Mouse (Mus musculus) intestine, embryonic 15.5 days (tissue): ENCODE data around the gene Tm9sf4. TPM values are rescaled to one million over a fixed set of nuclear protein-coding genes. Genes with fewer than 3 reads are reported as not detected.

Experiments
- ATAC-seq: fragments of 200-750 bp; cut with Nextera tagmentation; 2 replicates; pipeline ENCODE4 v1.8.0; 2017; ENCODE audit warnings: moderate TSS enrichment, moderate library complexity
- H3K27ac ChIP-seq: fragments of 300-500 bp; sonication (generic); 2 replicates; pipeline ENCODE4 v1.5.1; 2015; ENCODE audit warnings: mild to moderate bottlenecking, inconsistent platforms
- H3K27me3 ChIP-seq: fragments of 300-500 bp; sonication (generic); replicated peaks from 2 replicates; pipeline ENCODE4 v1.6.1; 2015; ENCODE audit warnings: inconsistent platforms
- H3K36me3 ChIP-seq: fragments of 300-500 bp; sonication (generic); 2 replicates; pipeline ENCODE4 v1.6.1; 2015; ENCODE audit warnings: inconsistent platforms
- H3K4me1 ChIP-seq: fragments of 300-500 bp; sonication (generic); replicated peaks from 2 replicates; pipeline ENCODE4 v1.6.1; 2015; ENCODE audit warnings: inconsistent platforms
- H3K4me2 ChIP-seq: fragments of 300-500 bp; sonication (generic); replicated peaks from 2 replicates; pipeline ENCODE4 v1.6.1; 2015; ENCODE audit warnings: mild to moderate bottlenecking, inconsistent platforms
- H3K4me3 ChIP-seq: fragments of 300-500 bp; sonication (generic); replicated peaks from 2 replicates; pipeline ENCODE4 v1.5.1; 2015; ENCODE audit warnings: inconsistent platforms
- H3K9ac ChIP-seq: fragments of 300-500 bp; sonication (generic); 2 replicates; pipeline ENCODE4 v1.6.1; 2015; ENCODE audit warnings: inconsistent platforms
- H3K9me3 ChIP-seq: fragments of 300-500 bp; sonication (generic); 2 replicates; pipeline ENCODE4 v1.6.1; 2016; ENCODE audit warnings: inconsistent platforms
- WGBS: fragments of 180-500 bp; shearing (Covaris S2); methylation state at CpG from one replicate; pipeline ENCODE4 v1.1.7; 2015; 5-methylcytosine and 5-hydroxymethylcytosine counted together
- polyA plus RNA-seq: library from polyadenylated mRNA; unstranded; fragments of >200 nt; fragmentation: Nextera tagmentation; extraction: Ambion mirVana; gene quantifications from 2 replicates; pipeline ENCODE4 v1.2.1, GENCODE M21; 2015

Gene Tm9sf4
- polyA plus RNA-seq, 1 experiment from 2014 or later = 84.9 TPM

DNA sequence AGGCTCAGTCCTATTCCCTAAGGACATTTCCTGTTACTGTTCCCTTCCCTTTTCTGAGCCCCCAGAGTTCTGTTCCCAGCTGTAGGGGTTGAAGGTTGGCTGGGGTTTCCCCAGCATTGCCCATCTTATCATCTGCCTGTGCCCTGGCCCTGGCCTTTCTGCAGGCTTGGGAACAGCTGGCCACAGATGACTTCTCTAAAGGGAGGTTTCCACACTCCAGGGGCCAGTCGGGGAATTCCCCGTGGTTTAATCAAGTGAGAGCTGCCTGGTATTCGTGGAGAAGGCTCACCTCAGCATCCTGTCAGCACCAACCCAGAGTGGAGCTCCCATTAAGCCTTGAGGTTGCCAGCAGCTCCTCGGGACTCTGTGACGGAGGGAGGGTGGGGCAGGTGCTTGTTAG lies 37.4 kb downstream of the Tm9sf4 start:
- Histone ChIP-seq H3K4me1 (no peaks in the 10 kb centered on the region), H3K9me3 (no peaks in the 10 kb centered on the region), H3K4me3 (no peak overlapping the region), H3K9ac (no peak overlapping the region), H3K4me2 (no peak overlapping the region), H3K36me3 (peaks cover 42% of the 10 kb centered on the region), H3K27ac (no peak overlapping the region), H3K27me3 (no peaks in the 10 kb centered on the region)
- WGBS = 70% methylated on average over 5 of the region's 5 CpGs
- ATAC-seq = no peak

DNA sequence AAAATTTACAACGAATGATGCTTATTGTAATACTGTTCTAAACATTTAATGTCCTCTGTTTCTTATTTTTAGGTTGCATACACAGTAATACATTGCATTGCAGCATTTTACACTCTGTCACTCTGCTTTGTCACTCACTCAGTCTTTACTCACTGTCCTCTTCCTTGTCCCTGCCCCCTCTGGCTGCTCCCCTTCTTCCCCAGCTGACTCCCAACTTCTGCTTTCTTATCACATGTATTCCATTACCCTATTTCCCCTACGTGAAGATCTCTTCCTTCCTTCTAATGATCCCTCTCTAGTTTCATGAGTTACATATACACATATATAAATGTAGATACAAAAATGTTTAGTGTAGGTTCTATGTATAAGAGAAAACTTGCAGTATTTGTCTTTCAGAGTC lies 38.0 kb downstream of the Tm9sf4 start:
- no peaks in the 10 kb centered on the region for H3K4me1 ChIP-seq
- no peaks in the 10 kb centered on the region for H3K9me3 ChIP-seq
- 81% methylated on average over 2 of the region's 2 CpGs for WGBS
- H3K27ac ChIP-seq = no peak overlapping the region
- no peak for ATAC-seq
- no peaks in the 10 kb centered on the region for H3K27me3 ChIP-seq
- H3K36me3 ChIP-seq = peaks cover 40% of the 10 kb centered on the region
- no peak overlapping the region for H3K4me3 ChIP-seq
- H3K9ac ChIP-seq = no peak overlapping the region
- H3K4me2 ChIP-seq = no peak overlapping the region

- no peak overlapping the region for H3K9ac ChIP-seq
- H3K4me3 ChIP-seq = no peak overlapping the region
- H3K9me3 ChIP-seq = no peaks in the 10 kb centered on the region
- ATAC-seq = no peak
- H3K4me2 ChIP-seq = no peak overlapping the region
- H3K4me1 ChIP-seq = no peaks in the 10 kb centered on the region
- H3K27ac ChIP-seq = no peak overlapping the region
- no peaks in the 10 kb centered on the region for H3K27me3 ChIP-seq
- 87% methylated on average over 1 of the region's 1 CpGs for WGBS
- peaks cover 35% of the 10 kb centered on the region for H3K36me3 ChIP-seq
Observed at GRCm38 (mm10) chr2:153202766-153203165, 41.7 kb downstream of the Tm9sf4 start.

GRCm38 (mm10) chr2:153208149-153208548 lies 47.0 kb downstream of the Tm9sf4 start:
- no peak overlapping the region for H3K9ac ChIP-seq
- peaks cover 31% of the 10 kb centered on the region for H3K36me3 ChIP-seq
- no peaks in the 10 kb centered on the region for H3K9me3 ChIP-seq
- no peak overlapping the region for H3K4me3 ChIP-seq
- H3K27me3 ChIP-seq = no peaks in the 10 kb centered on the region
- ATAC-seq = no peak
- H3K27ac ChIP-seq = no peak overlapping the region
- no peak overlapping the region for H3K4me2 ChIP-seq
- 97% methylated on average over 2 of the region's 2 CpGs for WGBS
- H3K4me1 ChIP-seq = no peaks in the 10 kb centered on the region

DNA sequence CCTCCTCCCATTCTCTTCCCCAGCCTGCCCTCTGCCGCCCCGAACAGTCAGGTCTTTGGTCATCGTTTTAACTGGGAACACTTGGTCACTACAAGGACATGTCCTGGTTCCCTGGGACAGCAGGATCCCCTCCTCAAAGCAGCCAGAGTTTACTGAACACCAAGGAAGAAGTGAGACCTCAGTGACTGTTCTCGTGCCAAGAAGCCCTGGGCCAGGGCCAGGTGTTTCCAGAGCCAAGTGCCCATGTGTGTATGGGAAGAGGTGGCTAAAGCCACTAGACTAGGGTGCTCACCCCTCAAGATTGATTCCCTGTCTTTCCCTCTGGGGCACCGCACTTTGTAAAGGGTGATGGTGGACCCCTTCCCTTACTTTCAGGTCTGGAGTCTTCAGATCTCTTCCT lies 48.2 kb downstream of the Tm9sf4 start:
- no peak overlapping the region for H3K4me2 ChIP-seq
- no peak for ATAC-seq
- no peaks in the 10 kb centered on the region for H3K9me3 ChIP-seq
- no peaks in the 10 kb centered on the region for H3K4me1 ChIP-seq
- 93% methylated on average over 5 of the region's 5 CpGs for WGBS
- H3K4me3 ChIP-seq = no peak overlapping the region
- H3K27me3 ChIP-seq = no peaks in the 10 kb centered on the region
- no peak overlapping the region for H3K9ac ChIP-seq
- H3K36me3 ChIP-seq = peaks cover 31% of the 10 kb centered on the region
- no peak overlapping the region for H3K27ac ChIP-seq

DNA sequence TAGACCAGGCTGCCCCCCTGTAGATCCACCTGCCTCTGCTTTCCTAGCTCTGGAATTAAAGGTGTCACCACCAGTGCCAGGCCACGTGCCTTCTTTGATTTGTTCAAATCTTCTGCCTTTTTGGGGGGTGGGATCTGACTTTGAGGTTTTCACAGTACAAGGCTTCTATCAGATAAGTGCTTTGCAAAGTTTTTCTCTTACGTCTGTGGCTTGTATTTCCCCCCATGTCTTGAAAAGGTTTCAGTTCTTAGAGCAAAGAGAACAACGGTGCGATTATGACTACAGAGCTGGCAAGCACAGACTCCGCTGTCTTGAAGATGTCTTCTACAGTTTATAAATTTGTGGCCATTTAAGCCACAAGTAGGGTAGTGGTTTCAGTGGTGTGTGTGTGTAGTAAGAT lies 50.3 kb downstream of the Tm9sf4 start:
- WGBS = 93% methylated on average over 5 of the region's 5 CpGs
- Histone ChIP-seq H3K4me2 (no peak overlapping the region), H3K27me3 (no peaks in the 10 kb centered on the region), H3K4me1 (no peaks in the 10 kb centered on the region), H3K36me3 (peaks cover 22% of the 10 kb centered on the region), H3K27ac (no peak overlapping the region), H3K9me3 (no peaks in the 10 kb centered on the region), H3K4me3 (no peak overlapping the region), H3K9ac (no peak overlapping the region)
- no peak for ATAC-seq

DNA sequence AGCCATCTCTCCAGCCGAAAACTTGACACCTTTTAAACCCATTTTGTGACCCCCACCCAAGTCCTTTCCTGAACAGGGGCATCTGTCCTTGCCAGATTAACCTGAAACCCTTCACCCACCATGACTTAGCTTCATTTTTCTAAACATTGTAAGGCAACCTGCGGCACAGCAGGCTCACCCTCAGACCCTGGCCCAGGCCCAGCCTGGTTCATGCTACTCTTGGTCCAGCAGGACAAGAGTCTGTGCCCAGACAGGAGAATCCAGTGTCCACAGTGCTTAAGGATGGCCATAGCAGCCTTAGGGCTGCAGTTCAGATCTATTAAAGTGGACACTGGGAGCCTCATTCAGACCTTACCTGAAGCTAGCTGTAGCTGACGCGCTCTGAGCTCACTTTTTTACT lies 52.2 kb downstream of the Tm9sf4 start:
- no peaks in the 10 kb centered on the region for H3K9me3 ChIP-seq
- 88% methylated on average over 4 of the region's 4 CpGs for WGBS
- ATAC-seq = no peak
- H3K4me3 ChIP-seq = no peak overlapping the region
- H3K4me2 ChIP-seq = no peak overlapping the region
- H3K27ac ChIP-seq = no peak overlapping the region
- H3K27me3 ChIP-seq = no peaks in the 10 kb centered on the region
- H3K9ac ChIP-seq = no peak overlapping the region
- H3K36me3 ChIP-seq = peaks cover 10% of the 10 kb centered on the region
- no peaks in the 10 kb centered on the region for H3K4me1 ChIP-seq

DNA sequence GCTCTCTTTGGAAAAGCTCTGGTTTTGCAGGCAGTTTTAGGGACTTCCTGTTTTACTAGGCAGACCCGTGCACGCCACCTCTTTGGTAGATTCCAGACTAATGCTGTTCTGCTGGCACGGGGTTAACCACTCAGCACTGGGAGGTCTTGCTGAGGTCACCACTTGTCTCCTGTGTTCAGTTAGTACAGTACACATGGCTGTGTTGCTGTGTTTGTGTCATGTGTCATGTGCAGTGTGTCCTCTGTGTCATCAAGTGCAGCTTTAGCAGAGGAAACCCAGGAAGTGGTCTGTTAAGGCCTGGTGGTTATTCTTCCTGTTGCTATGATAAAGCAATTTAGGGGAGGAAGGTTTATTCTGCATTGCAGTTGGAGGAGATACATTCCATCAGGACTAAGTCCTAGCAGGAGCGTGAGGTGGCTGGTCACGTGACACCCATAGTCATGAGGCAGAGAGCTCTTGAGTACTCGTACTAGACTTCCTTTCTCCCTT lies 53.7 kb downstream of the Tm9sf4 start:
- ATAC-seq = no peak
- Histone ChIP-seq H3K4me2 (no peak overlapping the region), H3K9ac (no peak overlapping the region), H3K4me1 (0 out of 2 replicates have a peak, but pooled peaks cover 2% of the 10 kb centered on the region), H3K27me3 (no peaks in the 10 kb centered on the region), H3K4me3 (no peak overlapping the region), H3K36me3 (0 out of 2 replicates have a peak, but pooled peaks cover 2% of the 10 kb centered on the region), H3K27ac (no peak overlapping the region), H3K9me3 (no peaks in the 10 kb centered on the region)
- WGBS = 52% methylated on average over 6 of the region's 6 CpGs

GRCm38 (mm10) chr2:153215421-153215820 lies 54.3 kb downstream of the Tm9sf4 start:
- H3K27ac ChIP-seq = no peak overlapping the region
- no peak overlapping the region for H3K9ac ChIP-seq
- WGBS = 89% methylated on average over 4 of the region's 4 CpGs

GRCm38 (mm10) chr2:153217826-153218340 lies 56.8 kb downstream of the Tm9sf4 start:
- 0 out of 2 replicates have a peak, but pooled peaks cover 2% of the 10 kb centered on the region for H3K4me1 ChIP-seq
- no peaks in the 10 kb centered on the region for H3K9me3 ChIP-seq
- H3K4me3 ChIP-seq = no peak overlapping the region
- ATAC-seq = peak; percentile 51
- 66% methylated on average over 10 of the region's 10 CpGs for WGBS
- peak overlapping the region; percentile 83 for H3K27ac ChIP-seq
- H3K4me2 ChIP-seq = 0 out of 2 replicates have a peak overlapping the region, but pooled peaks have one; percentile 15
- no peak overlapping the region for H3K9ac ChIP-seq
- no peaks in the 10 kb centered on the region for H3K27me3 ChIP-seq
- no peaks in the 10 kb centered on the region for H3K36me3 ChIP-seq

More at GRCm38 (mm10) chr2:153215421-153215820, 54.3 kb downstream of the Tm9sf4 start:
- Histone ChIP-seq H3K4me1 (0 out of 2 replicates have a peak, but pooled peaks cover 2% of the 10 kb centered on the region), H3K4me2 (no peak overlapping the region), H3K4me3 (no peak overlapping the region), H3K9me3 (no peaks in the 10 kb centered on the region), H3K27me3 (no peaks in the 10 kb centered on the region), H3K36me3 (no peaks in the 10 kb centered on the region)
- ATAC-seq = no peak

DNA sequence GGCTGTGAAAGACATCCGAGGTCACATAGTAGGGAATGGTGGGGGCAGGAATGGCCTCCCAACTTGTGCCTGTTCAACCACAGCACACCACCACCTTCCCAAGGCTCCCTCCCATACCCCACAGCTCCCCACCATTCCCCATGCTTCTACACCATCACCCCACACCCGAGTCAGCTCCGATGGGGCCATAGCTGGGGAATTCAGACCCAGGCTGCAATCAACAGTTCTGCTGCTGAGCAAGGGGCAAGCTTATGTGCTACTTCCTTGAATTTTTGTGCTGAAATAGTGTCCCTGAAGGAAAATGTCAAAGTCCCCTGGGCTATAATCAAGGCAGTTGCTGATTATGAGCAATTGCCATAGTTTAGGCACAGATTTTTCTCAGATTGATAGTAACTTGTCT lies 57.4 kb downstream of the Tm9sf4 start:
- Histone ChIP-seq H3K27ac (peak overlapping the region; percentile 83), H3K9ac (no peak overlapping the region), H3K36me3 (no peaks in the 10 kb centered on the region), H3K4me1 (0 out of 2 replicates have a peak, but pooled peaks cover 2% of the 10 kb centered on the region), H3K4me3 (no peak overlapping the region), H3K4me2 (0 out of 2 replicates have a peak overlapping the region, but pooled peaks have one; percentile 15), H3K27me3 (no peaks in the 10 kb centered on the region), H3K9me3 (no peaks in the 10 kb centered on the region)
- 62% methylated on average over 3 of the region's 3 CpGs for WGBS
- peak; percentile 90 for ATAC-seq

- no peak; the same call in 1 of the 2 replicates for ATAC-seq
- peaks cover 13% of the 10 kb centered on the region; the same call in 1 of the 2 replicates for H3K4me1 ChIP-seq
- WGBS = 80% methylated on average over 4 of the region's 4 CpGs
- no peaks in the 10 kb centered on the region for H3K27me3 ChIP-seq
- H3K9me3 ChIP-seq = no peaks in the 10 kb centered on the region
- H3K4me2 ChIP-seq = no peak overlapping the region
- no peaks in the 10 kb centered on the region for H3K36me3 ChIP-seq
- H3K4me3 ChIP-seq = no peak overlapping the region
- H3K27ac ChIP-seq = no peak overlapping the region
- no peak overlapping the region for H3K9ac ChIP-seq
Observed at GRCm38 (mm10) chr2:153221620-153222019, 60.5 kb downstream of the Tm9sf4 start.

DNA sequence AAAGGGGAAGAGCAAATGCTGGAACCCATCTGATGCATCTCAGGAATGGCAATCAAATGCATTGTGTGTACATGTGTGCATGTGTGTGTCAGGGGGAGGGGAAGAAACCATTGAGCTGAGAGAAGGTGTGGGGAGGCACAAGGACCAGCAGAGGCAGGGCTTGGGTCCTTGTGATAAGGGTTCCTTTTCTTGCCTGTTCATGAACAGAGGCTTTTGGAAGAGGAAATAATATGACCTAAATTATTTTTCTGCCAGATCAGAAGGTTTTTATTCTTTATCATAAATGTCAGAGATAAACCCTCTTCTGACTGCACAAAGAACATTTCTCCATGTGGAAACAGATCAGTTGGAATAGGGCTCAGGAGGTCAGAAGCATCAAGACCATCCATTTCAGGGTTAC lies 61.0 kb downstream of the Tm9sf4 start:
- Histone ChIP-seq H3K4me2 (no peak overlapping the region), H3K4me1 (peaks cover 13% of the 10 kb centered on the region; the same call in 1 of the 2 replicates), H3K27ac (no peak overlapping the region), H3K27me3 (no peaks in the 10 kb centered on the region), H3K4me3 (no peak overlapping the region), H3K36me3 (no peaks in the 10 kb centered on the region), H3K9me3 (no peaks in the 10 kb centered on the region), H3K9ac (no peak overlapping the region)
- ATAC-seq = no peak
